Mouse (Mus musculus) kidney, adult 2 months (tissue): ENCODE results near the gene Isoc2b.
"Not testable (repeated sequence)": the region's sequence is repeated elsewhere in the genome, so short reads cannot be mapped to it uniquely, and the experiment has no call there.

Source experiments
- CTCF ChIP-seq: fragments of 200-500 bp; conservative IDR thresholded peaks from 2 replicates; pipeline ENCODE4 v1.5.1; 2011; ENCODE audit warnings: low read depth, mild to moderate bottlenecking, control low read depth, low read length, moderate library complexity, mixed read lengths; ENCODE audit not compliant: insufficient read depth, insufficient read length
- POLR2A ChIP-seq: fragments of 200-500 bp; IDR thresholded peaks from one replicate; pipeline ENCODE4 v1.6.1; 2011; ENCODE audit warnings: low read depth, low read length, control low read depth

GRCm38 (mm10) chr7:4879036-4879435 is 9.0 kb upstream of the Isoc2b start:
- not testable (repeated sequence) for TF ChIP-seq CTCF, POLR2A
